Comparison of ENCODE assay signal across 8 mouse cellular contexts in the genomic region with DNA sequence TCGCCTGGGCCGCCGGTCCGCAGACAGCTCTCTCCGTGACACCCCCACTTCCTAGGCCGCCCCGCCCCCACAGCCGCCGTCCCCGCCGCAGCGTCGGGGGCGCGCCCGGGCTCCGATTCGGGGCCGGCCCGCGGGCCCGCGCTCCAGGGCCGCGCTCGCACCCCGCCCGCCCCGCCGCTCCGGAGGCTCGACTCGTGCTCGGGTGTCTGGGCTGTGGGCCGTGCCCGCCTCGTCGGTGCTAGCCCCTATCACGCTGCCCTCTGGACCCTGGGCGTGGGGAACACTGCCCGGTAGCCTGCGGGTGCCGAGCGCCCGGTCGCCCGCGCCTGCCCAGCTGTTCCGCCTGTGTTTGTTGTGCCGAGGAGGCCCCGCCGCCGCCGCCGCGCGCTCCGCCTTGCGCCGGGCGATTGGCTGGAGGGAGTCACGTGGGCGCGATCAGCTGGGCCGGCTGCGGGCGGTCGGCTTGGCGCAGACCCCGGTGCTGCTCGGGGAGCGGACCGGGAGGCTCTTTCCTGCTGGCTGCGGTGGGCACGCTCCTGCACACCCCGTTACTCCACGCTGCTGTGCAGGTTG. TPM values are rescaled to one million over a fixed set of nuclear protein-coding genes. Genes with fewer than 3 reads are reported as not detected.
DNase-seq lines count a peak whose midpoint lies in the region; ATAC-seq and TF ChIP-seq lines count a peak whose summit lies in the region.

No protein-coding gene starts in this region.

- H3K36me3 ChIP-seq in G1E (replicated peaks), result peaks cover 11% of the 10 kb centered on the region
- H3K36me3 ChIP-seq in forebrain, embryonic 14.5 days (ENCODE audit: control insufficient read depth, insufficient read depth, low read length), result no peaks in the 10 kb centered on the region

- H3K27ac ChIP-seq in forebrain, embryonic 14.5 days (ENCODE audit: low read depth, low read length), result peak overlapping the region; percentile 98

- H3K4me3 ChIP-seq in G1E (ENCODE audit: low read depth, low read length), result peak overlapping the region; percentile 85
- H3K4me3 ChIP-seq in forebrain, embryonic 14.5 days (ENCODE audit: low read depth, low read length), result peak overlapping the region; percentile 93

- H3K4me1 ChIP-seq in G1E (ENCODE audit: insufficient read depth, low read depth, low read length), result peaks cover 16% of the 10 kb centered on the region
- H3K4me1 ChIP-seq in forebrain, embryonic 14.5 days (ENCODE audit: control insufficient read depth, insufficient read depth, low read length), result peaks cover 5% of the 10 kb centered on the region

- peak overlapping the region; percentile 66 for H3K4me2 ChIP-seq in forebrain, embryonic 14.5 days (ENCODE audit: low read length)

- H3K9me3 ChIP-seq in G1E (replicated peaks), result no peaks in the 10 kb centered on the region
- H3K9me3 ChIP-seq in forebrain, embryonic 14.5 days (replicated peaks; ENCODE audit: control insufficient read depth, low read length), result no peaks in the 10 kb centered on the region

- no peak for ATAC-seq in G1E (ENCODE audit: extremely low read depth, insufficient number of reproducible peaks, low FRiP score, poor library complexity, severe bottlenecking)
- ATAC-seq in forebrain, embryonic 14.5 days, result peak; percentile 73
- peak; percentile 1; the same call in 1 of the 2 replicates for ATAC-seq in neutrophil, adult 5-6 weeks (ENCODE audit: extremely low read depth, insufficient number of reproducible peaks, low FRiP score, poor library complexity, severe bottlenecking)

- intact Hi-C loops in heart, postnatal 14 days (cut with DNase I), result no loop called here

- H3K9ac ChIP-seq in forebrain, embryonic 14.5 days (ENCODE audit: low read length), result peak overlapping the region; percentile 95

- no peak for TF ChIP-seq CTCF in G1E (IDR thresholded peaks at IDR 0.05; ENCODE audit: low read depth, low read length)

- H3K27me3 ChIP-seq in G1E (ENCODE audit: insufficient read depth, low read length), result peaks cover 6% of the 10 kb centered on the region; the same call in 1 of the 2 replicates
- no peaks in the 10 kb centered on the region for H3K27me3 ChIP-seq in forebrain, embryonic 14.5 days (replicated peaks; ENCODE audit: control insufficient read depth, insufficient read depth, low read length)

- under 1% methylated on average over 46 of the region's 77 CpGs for WGBS in forebrain, embryonic 14.5 days

- peak; percentile 65 for DNase-seq in G1E (ENCODE audit: low spot score)
- DNase-seq in cerebellum, adult 11 months, result peak; percentile 90
- peak; percentile 93 for DNase-seq in forebrain, embryonic 14.5 days (ENCODE audit: low spot score)
- DNase-seq in heart, postnatal 14 days, result peak; percentile 95
- peak; percentile 91 to 95 for DNase-seq in layer of hippocampus, adult 18-20 months (ENCODE audit: low spot score in 2 of 2)
- peak; percentile 91 to 92 for DNase-seq in lung, adult 18-20 months
- peak; percentile 90 for DNase-seq in testis, postnatal 14 days (ENCODE audit: low spot score)

RNA-seq across cellular contexts. Expression of gene Ypel5, which starts 1.0 kb away (rescaled TPM):
- total RNA-seq in G1E (2014; fragmentation: Nextera tagmentation) (39.1 and 42.2 TPM in 2 replicates), G1E (2017) (46.0 and 49.7 TPM in 2 replicates)
- 9.0 and 10.0 TPM in 2 replicates for polyA plus RNA-seq in G1E (2012)
- polyA plus RNA-seq in forebrain, embryonic 14.5 days (2014; fragmentation: Nextera tagmentation; extraction: Ambion mirVana), result 118 and 128 TPM in 2 replicates
- 10 to 100 TPM; 40.1 to 45.6 TPM for total RNA-seq in heart, postnatal 14 days (2021)
- total RNA-seq in layer of hippocampus, adult 18-20 months (2021), result 10 to 100 TPM; 95.8 TPM
- 159 and 165 TPM in 2 replicates for total RNA-seq in neutrophil, adult 5-6 weeks (2017)
